ENCODE assay signal across 22 mouse cellular contexts in the genomic region with DNA sequence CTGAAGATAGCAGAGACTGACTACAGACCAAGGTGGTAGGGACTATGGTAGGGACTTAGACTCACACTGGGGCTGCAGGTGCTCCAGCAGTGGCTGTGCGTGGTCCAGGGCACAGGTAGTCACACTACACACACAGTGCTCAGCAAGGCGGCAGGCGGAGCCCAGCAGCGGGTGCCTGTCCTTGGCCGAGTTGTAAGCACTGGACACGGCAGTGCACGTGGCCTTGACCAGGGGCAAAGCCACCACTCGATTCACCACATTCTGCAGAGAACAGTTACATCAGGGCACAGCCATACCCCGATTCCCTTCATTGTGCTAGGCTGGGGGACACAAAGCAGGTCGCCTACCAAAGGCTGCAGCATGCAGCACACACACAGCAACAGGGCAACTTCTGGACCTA. TPM values are rescaled to one million over a fixed set of nuclear protein-coding genes. Genes with fewer than 3 reads are reported as not detected.
DNase-seq lines count a peak whose midpoint lies in the region; TF ChIP-seq lines count a peak whose summit lies in the region.
"Had no signal": no experiment of that assay in that cellular context is flagged by ENCODE, and none has a peak within 500 bp of the region (broad histone marks: within the 10 kb centered on the region; RNA-seq: fewer than 3 reads in every experiment).

No protein-coding gene starts in this region.

- intact Hi-C loops in gastrocnemius, adult 2 months (cut with DNase I) = loop anchor here (10.0 kb wide), 1 partner anchor 489 kb away; the partner anchor contains the start of gene 2410015M20Rik

- peaks cover 6% of the 10 kb centered on the region; the same call in 1 of the 2 replicates for H3K36me3 ChIP-seq in liver, adult 2 months (ENCODE audit: control insufficient read depth, insufficient read depth, low read length)
- H3K36me3 ChIP-seq: embryonic facial prominence, embryonic 13.5 days; forebrain, embryonic 12.5 days; heart, embryonic 15.5 days; hindbrain, embryonic 10.5 days had no signal

- peak overlapping the region; percentile 73 for H3K4me3 ChIP-seq in gastrocnemius, adult 2 months
- H3K4me3 ChIP-seq in liver, adult 2 months (ENCODE audit: insufficient read depth, low read depth, low read length) = peak overlapping the region; percentile 57
- H3K4me3 ChIP-seq: forebrain, embryonic 12.5 days had no signal

- H3K4me1 ChIP-seq in liver, adult 2 months (ENCODE audit: control insufficient read depth, insufficient read depth, low read length) = peaks cover 27% of the 10 kb centered on the region

- no peaks in the 10 kb centered on the region for H3K27me3 ChIP-seq in liver, adult 2 months (ENCODE audit: control insufficient read depth, insufficient read depth, low read length)

- peaks cover 5% of the 10 kb centered on the region; the same call in 1 of the 2 replicates for H3K79me2 ChIP-seq in liver, adult 2 months (ENCODE audit: control insufficient read depth, insufficient read depth, low read length)

- TF ChIP-seq CTCF in gastrocnemius, adult 2 months (IDR thresholded peaks at IDR 0.05) = no peak
- no peak for TF ChIP-seq CTCF in liver, adult 2 months (IDR thresholded peaks at IDR 0.05; ENCODE audit: low read depth, low read length)

- TF ChIP-seq POLR2A in liver, adult 2 months (IDR thresholded peaks at IDR 0.05; ENCODE audit: extremely low read depth, insufficient read depth, low read length) = no peak

- H3K27ac ChIP-seq in gastrocnemius, adult 2 months = peak overlapping the region; percentile 87
- peak overlapping the region; percentile 85 for H3K27ac ChIP-seq in liver, adult 2 months (replicated peaks; ENCODE audit: insufficient read depth, low read depth, low read length)
- H3K27ac ChIP-seq: embryonic facial prominence, embryonic 13.5 days; forebrain, embryonic 12.5 days; heart, embryonic 15.5 days; hindbrain, embryonic 10.5 days; hindbrain, embryonic 14.5 days had no signal

- WGBS in liver, adult 2 months = 23% methylated on average over 10 of the region's 10 CpGs

- no peak for DNase-seq in gastrocnemius, adult 2 months
- no peak for DNase-seq in gastrocnemius, postnatal 25 days
- peak; percentile 88 for DNase-seq in liver, adult 2 months (ENCODE audit: extremely low read depth, low read depth, low spot score)
- DNase-seq in liver = no peak
- peak; percentile 68 for DNase-seq in adrenal gland, postnatal 10 days
- DNase-seq in adrenal gland, postnatal 25 days = peak; percentile 71
- no peak for DNase-seq in ovary, postnatal 10 days (ENCODE audit: low spot score)
- DNase-seq: cerebellum, adult 18-20 months; cerebellum, adult 9-11 months; cerebellum, postnatal 36 days; gastrocnemius, postnatal 14 days; heart, postnatal 14 days had no signal

- peak overlapping the region; percentile 67 for H3K9ac ChIP-seq in liver, adult 2 months (ENCODE audit: low read depth, low read length)
- H3K9ac ChIP-seq: embryonic facial prominence, embryonic 13.5 days; forebrain, embryonic 12.5 days; heart, embryonic 15.5 days; hindbrain, embryonic 14.5 days had no signal

RNA-seq across cellular contexts. Expression of gene Plin5, which starts 1.2 kb away (rescaled TPM):
- total RNA-seq in gastrocnemius, adult 2 months (2021) = 10 to 100 TPM; 22.9 to 55.7 TPM
- total RNA-seq in gastrocnemius, postnatal 25 days (2021) = 10 to 100 TPM; 27.7 to 29.0 TPM
- 19.2 and 24.6 TPM in 2 replicates for total RNA-seq in liver, adult 2 months (2014; rRNA removed)
- polyA plus RNA-seq in liver, adult 2 months (2012; rRNA removed) = 42.7 and 58.2 TPM in 2 replicates
- total RNA-seq in adrenal gland, postnatal 10 days (2021) = 100 to 1,000 TPM; 102 to 111 TPM
- 55.3 and 57.4 TPM in 2 replicates for total RNA-seq in adrenal gland, postnatal 25 days (2021)
- total RNA-seq: CH12.LX; granulocyte monocyte progenitor cell, adult 5-6 weeks had no signal
- polyA plus RNA-seq: activated CD4-positive, CD25-positive, alpha-beta regulatory T cell, adult 4 months; forebrain, embryonic 12.5 days had no signal

RNA-seq across cellular contexts. Expression of gene Lrg1, which starts 5.6 kb away (rescaled TPM):
- 10 to 100 TPM; 13.2 to 25.5 TPM for total RNA-seq in gastrocnemius, adult 2 months (2021)
- total RNA-seq in gastrocnemius, postnatal 25 days (2021) = 10 to 100 TPM; 13.4 to 24.9 TPM
- 90.0 and 116 TPM in 2 replicates for total RNA-seq in liver, adult 2 months (2014; rRNA removed)
- 543 and 600 TPM in 2 replicates for polyA plus RNA-seq in liver, adult 2 months (2012; rRNA removed)
- total RNA-seq in adrenal gland, postnatal 10 days (2021) = 10 to 100 TPM; 41.0 to 55.6 TPM
- total RNA-seq in adrenal gland, postnatal 25 days (2021) = 15.1 TPM in 2 replicates
- total RNA-seq: CH12.LX had no signal
- polyA plus RNA-seq: forebrain, embryonic 16.5 days; heart, embryonic 11.5 days; hindbrain, embryonic 10.5 days had no signal

RNA-seq across cellular contexts. Expression of gene Plin4, which starts 6.6 kb away (rescaled TPM):
- total RNA-seq in gastrocnemius, adult 2 months (2021) = 100 to 1,000 TPM; 255 to 281 TPM
- total RNA-seq in gastrocnemius, postnatal 25 days (2021) = 100 to 1,000 TPM; 177 to 234 TPM
- 2.1 and 2.3 TPM in 2 replicates for total RNA-seq in liver, adult 2 months (2014; rRNA removed)
- polyA plus RNA-seq in liver, adult 2 months (2012; rRNA removed) = 1.8 and 2.8 TPM in 2 replicates
- 10 to 100 TPM; 75.7 to 89.2 TPM for total RNA-seq in adrenal gland, postnatal 10 days (2021)
- total RNA-seq in adrenal gland, postnatal 25 days (2021) = 71.4 and 76.3 TPM in 2 replicates
- total RNA-seq: granulocyte monocyte progenitor cell, adult 5-6 weeks had no signal

RNA-seq across cellular contexts. Expression of gene Sema6b, which starts 23.9 kb away (rescaled TPM):
- total RNA-seq in gastrocnemius, adult 2 months (2021) = 1 to 10 TPM; 1.9 to 3.2 TPM
- total RNA-seq in gastrocnemius, postnatal 25 days (2021) = 1 to 10 TPM; 1.9 to 4.2 TPM
- 1.3 TPM in 2 replicates for total RNA-seq in liver, adult 2 months (2014; rRNA removed)
- 2.7 and 3.9 TPM in 2 replicates for polyA plus RNA-seq in liver, adult 2 months (2012; rRNA removed)
- 10 to 100 TPM; 13.3 to 14.9 TPM for total RNA-seq in adrenal gland, postnatal 10 days (2021)
- 6.9 and 10.4 TPM in 2 replicates for total RNA-seq in adrenal gland, postnatal 25 days (2021)
- polyA plus RNA-seq: activated CD4-positive, CD25-positive, alpha-beta regulatory T cell, adult 4 months had no signal

RNA-seq across cellular contexts. Expression of gene Hdgfl2, which starts 36.8 kb away (rescaled TPM):
- 10 to 100 TPM; 23.8 to 26.3 TPM for total RNA-seq in gastrocnemius, adult 2 months (2021)
- total RNA-seq in gastrocnemius, postnatal 25 days (2021) = 10 to 100 TPM; 21.5 to 24.2 TPM
- 11.3 and 13.8 TPM in 2 replicates for total RNA-seq in liver, adult 2 months (2014; rRNA removed)
- 29.0 and 30.2 TPM in 2 replicates for polyA plus RNA-seq in liver, adult 2 months (2012; rRNA removed)
- total RNA-seq in adrenal gland, postnatal 10 days (2021) = 10 to 100 TPM; 45.3 to 54.0 TPM
- 72.5 and 83.1 TPM in 2 replicates for total RNA-seq in adrenal gland, postnatal 25 days (2021)

Comparison
In these comparisons a context has a peak if more than half of its experiments do, and no peak if none do; other contexts are left out.
1. DNase-seq: peak in liver, adult 2 months (single experiment), adrenal gland, postnatal 10 days (single experiment) and adrenal gland, postnatal 25 days (single experiment); none in gastrocnemius, adult 2 months (single experiment), gastrocnemius, postnatal 25 days (single experiment), liver (single experiment) and ovary, postnatal 10 days (single experiment).
2. RNA of gene Plin4, which starts 6.6 kb away (total RNA-seq): 255 to 281 TPM in gastrocnemius, adult 2 months, 177 to 234 TPM in gastrocnemius, postnatal 25 days, 75.7 to 89.2 TPM in adrenal gland, postnatal 10 days and 71.4 to 76.3 TPM in adrenal gland, postnatal 25 days; 2.1 to 2.3 TPM in liver, adult 2 months; every median in the first group is over 10 times any median in the second.